Mouse (Mus musculus): ENCODE data around the gene Serp2. TPM values are rescaled to one million over a fixed set of nuclear protein-coding genes. Genes with fewer than 3 reads are reported as not detected.

The Serp2 gene
- polyA plus RNA-seq, 1 experiment from 2014 or later = 69.9 TPM

Other genes starting within 250 kb of the Serp2 start
- 589 and 719 TPM in 2 replicates for gene Tsc22d1, start 141.9 kb downstream of the Serp2 start, polyA plus RNA-seq (2016; fragmentation: Nextera tagmentation; extraction: Ambion mirVana)

Measured in neural tube, embryonic 12.5 days (tissue).